Mouse (Mus musculus) spleen, adult 12 weeks (tissue): ENCODE measurements around the gene Casz1.

Source experiments
- DNase-seq: peaks from one replicate; pipeline ENCODE4 v3.0.0; 2022; ENCODE audit warnings: low spot score

Gene Casz1

DNA sequence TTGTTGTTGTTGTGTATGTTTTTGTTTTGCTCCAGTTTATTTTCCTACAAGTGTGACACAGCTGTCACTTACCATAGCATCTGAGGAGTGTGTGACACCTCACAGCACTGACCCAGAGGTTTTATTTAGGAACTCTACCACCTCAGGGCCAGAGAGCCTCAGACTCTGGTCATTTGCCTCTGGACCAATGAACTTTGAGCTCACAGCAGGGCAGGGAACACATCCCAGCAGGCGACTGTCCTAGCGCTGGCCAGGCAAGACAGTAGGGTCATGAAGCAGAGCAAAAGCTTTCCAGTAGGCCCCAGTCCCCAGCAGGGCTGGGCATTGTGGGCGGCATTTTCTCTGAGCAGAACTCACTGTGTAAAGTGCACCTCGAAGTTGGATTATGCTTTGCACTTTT, 1.2 kb upstream of the Casz1 start:
- no peak for DNase-seq

DNA sequence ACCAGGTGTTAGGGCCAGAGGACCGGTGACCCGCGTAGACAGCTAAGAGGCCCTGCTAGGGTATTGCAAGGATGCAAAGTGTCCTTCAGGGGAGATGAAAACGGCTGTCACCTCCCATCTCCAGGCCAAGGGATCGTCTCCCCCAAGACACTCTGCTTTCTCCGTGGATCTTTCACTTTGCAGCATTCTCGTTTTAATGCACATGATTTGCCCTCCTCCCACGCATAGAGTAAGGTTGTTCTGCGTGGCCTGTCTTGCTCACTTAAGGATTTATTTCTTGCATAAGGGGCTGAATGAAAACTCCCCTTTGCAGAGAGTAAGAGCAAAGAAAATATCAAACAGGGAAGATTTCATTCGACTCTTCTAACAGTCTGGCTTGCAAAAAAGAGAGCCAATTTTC, 593 bp upstream of the Casz1 start:
- DNase-seq, result no peak

DNA sequence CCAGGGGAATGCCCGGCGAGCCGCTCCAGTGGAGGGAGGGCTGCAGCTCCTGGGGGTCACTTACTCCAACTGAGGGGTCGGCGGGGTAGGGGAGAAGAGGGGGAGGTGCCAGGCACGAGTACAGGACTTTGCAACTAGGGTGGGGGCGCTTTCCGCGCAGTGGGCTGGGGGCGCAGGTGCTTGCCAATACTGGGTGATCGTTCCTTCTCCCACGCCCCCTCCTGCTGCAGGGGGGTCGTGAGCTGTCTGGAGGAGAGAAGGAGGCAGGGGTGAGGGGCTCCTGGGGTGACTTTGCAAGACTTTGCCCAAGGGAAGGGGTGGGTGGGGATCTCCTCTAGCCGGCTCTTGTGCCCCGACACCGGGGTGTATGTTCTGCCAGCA, 541 bp downstream of the Casz1 start:
- DNase-seq, result no peak

DNA sequence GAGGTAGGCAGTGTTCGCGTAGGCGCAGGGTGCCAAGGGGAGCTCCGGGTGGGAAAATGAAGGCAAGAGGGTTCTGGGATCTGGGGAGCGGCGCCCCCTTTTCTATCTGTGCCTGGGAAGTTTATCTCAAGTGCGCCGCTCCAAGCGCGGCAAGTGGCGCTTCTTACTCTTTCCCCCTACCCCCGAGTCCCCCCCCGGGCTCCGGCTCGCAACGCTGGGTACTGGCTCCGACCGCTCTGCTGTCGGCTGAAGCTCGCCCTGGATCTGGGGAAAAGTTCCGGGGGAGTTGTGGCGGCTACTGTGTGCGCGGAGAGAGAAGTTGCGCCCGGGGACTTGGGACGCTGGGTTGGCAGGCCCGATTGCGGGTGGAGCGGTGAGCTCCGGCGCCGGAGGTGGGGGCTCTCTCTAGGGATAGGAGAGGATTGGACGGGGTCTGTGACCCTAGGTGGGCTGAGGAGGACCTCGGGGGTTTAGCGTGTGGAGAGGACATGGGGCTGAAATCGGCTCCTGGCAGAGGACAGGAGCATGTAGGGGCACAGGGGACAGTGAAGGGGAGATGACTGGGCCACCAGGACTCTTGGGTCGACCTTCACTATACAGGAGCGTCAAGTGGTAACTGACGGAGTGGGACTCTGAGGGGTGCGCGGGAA, 1.1 kb downstream of the Casz1 start:
- DNase-seq, result no peak

GRCm38 (mm10) chr4:148805811-148806747, 1.9 kb downstream of the Casz1 start:
- DNase-seq, result no peak

GRCm38 (mm10) chr4:148806836-148807235, 2.6 kb downstream of the Casz1 start:
- no peak for DNase-seq

DNA sequence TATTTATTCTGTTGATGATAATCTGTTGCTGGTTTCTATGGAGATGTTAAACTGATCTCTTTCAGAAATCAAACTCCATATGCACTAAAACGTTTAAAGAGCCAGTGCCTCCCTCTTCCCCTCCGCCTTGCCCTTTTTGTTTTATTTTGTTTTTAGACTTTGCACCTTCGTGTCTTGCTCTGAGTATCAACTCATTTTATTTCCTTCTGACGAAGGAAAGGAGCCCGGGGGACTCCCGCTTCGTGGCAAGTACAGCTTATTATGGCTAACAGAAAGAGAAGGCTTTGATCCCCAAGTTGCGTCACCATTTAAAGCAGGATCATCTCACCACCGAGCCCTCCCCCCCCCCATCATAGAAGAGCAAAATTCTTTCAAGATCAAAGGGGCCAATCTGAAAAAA, 3.2 kb downstream of the Casz1 start:
- no peak for DNase-seq

- no peak for DNase-seq
Observed at GRCm38 (mm10) chr4:148808839-148809238, 4.6 kb downstream of the Casz1 start.

DNA sequence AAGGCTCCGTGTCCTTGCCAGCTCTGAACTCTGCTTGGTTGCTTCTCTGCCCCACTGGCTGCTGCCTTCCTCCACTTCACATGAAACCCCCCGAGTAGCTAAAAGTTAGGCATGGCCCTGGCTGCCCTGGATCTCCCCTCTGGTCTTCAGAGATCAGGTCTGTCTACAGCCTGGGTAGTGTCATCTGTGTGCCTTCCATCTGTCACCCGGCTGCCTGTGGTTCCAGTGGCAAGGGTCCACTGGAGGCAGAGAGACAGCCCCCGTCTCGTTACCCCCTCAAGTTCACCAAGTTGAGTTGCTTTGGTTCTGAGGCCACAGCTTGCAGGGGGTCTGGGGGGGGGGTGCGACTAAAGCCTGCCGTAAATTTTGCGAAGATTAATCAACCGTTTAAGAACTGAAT, 6.5 kb downstream of the Casz1 start:
- no peak for DNase-seq

GRCm38 (mm10) chr4:148811940-148812339, 7.7 kb downstream of the Casz1 start:
- DNase-seq, result no peak

DNA sequence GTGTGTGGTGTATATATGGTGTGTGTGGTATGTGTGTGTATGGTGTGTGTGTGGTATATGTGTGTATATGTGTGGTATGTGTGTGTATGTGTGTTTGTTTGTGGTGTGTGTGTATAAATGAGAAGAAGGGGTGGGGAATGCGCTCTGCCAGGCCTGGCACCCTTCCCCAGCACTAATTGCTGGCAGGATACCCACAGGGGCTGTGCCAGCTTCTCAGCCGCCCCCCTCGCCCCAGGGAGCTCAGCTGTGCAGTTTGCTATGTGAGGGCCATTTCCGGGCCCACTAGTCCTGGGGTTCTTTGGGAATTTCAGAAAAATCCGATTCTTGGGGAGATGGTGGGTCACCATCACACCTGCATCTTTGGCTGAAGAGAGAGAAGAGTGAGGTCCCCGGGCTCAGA, 9.0 kb downstream of the Casz1 start:
- no peak for DNase-seq

DNA sequence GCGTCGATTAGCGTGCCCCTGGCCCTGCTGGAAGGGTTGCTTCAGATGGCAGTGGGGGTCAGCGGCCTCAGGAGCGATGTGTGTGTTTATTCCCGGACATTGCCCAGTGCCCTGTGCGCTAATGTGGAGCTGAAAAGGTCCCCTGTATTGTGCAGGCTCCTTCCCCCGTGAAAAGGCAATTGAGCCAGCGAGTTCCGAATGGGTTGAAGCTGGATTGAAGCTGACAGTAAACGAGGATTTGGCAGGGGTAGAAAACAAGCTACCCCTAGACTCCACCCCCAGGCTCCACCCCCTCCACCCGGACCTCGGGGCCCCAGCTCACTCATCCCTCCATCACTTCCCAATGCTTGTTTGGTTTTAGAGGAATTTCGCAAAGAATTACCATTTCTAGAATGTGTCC, 12.3 kb downstream of the Casz1 start:
- DNase-seq, result no peak

- no peak for DNase-seq
Observed at GRCm38 (mm10) chr4:148818161-148818560, 13.9 kb downstream of the Casz1 start.

- DNase-seq, result no peak
Observed at GRCm38 (mm10) chr4:148820171-148820570, 15.9 kb downstream of the Casz1 start.

- DNase-seq, result no peak
Observed at GRCm38 (mm10) chr4:148823281-148823680, 19.1 kb downstream of the Casz1 start.

DNA sequence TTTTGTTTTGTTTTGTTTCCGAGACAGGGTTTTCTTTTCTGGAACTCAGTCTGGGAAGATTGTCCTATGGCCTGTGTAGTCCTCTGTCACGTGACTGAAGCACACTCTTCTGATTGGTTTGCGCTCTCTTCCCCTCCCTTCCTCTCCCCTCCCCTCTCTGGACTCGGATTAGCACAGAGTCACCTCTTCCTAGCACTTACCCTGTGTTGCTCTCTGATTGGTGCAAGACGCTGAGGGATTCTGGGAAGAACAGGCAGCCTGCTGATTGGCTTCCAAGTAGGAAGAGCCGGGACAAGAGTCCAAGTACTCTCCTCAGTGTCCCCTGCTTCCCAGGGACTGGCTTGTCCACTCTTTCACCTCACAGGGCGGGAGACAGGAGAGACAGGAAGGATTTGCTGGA, 26.1 kb downstream of the Casz1 start:
- no peak for DNase-seq

- no peak for DNase-seq
Observed at GRCm38 (mm10) chr4:148833245-148833990, 29.2 kb downstream of the Casz1 start.

DNA sequence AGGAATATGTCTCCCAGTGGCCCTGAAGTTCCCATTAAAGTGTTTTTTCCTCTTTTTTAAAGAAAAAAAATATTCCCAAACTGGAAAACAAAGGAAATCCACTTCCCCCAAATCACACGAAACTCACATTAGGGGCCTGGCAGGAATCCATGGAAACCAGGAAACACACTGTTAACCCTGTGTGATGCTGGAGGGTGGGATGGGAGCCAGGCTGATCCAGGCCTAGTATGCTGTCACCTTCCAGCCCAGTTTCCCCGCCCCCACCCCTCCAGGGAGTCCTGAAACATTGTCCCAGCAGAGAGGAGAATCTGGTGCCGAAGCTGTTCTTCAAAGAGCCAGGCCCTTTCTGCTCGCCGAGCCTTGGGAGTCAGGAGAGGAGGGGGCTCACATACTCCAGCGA, 32.2 kb downstream of the Casz1 start:
- DNase-seq, result no peak

DNA sequence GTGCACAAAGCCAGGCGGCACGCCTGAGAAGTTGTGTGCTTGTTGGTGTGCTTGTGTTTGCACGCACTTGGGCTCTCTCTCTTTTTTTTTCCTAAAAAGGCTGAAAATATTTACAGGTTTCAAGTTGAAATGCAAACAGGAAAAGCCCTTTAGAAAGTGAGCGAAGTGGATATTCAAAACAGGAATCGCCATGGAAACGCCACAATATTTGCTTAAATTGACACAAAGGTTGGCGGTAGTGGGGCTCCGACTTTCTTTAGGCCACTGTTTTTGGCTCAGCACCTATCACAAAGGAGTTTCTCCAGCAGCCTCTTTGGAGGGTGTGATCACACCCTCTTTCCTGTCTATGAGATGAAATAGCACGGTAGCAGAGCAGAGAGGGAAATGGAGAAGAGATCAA, 32.8 kb downstream of the Casz1 start:
- DNase-seq, result no peak

- DNase-seq, result no peak
Observed at GRCm38 (mm10) chr4:148837644-148838043, 33.4 kb downstream of the Casz1 start.

DNA sequence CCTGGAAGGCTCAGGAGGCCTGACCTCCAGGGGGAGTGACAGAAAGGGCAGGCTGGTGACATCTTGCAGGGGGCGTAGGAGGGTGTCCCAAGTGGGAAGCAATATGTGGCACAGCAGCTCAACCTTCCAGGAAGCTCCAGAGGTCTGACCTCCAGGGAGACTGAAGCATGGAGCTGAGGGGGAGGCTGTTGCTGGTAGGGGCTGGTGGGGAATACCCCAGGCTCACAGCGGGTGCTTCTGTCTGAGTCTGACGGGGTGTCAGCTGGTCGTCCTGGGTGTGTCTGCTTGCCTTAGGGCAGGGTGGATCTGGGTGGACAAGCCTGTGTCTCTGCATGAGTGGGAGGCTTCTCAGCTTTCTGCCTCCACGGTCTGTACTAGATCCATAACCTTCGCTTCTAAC, 38.1 kb downstream of the Casz1 start:
- no peak for DNase-seq

DNA sequence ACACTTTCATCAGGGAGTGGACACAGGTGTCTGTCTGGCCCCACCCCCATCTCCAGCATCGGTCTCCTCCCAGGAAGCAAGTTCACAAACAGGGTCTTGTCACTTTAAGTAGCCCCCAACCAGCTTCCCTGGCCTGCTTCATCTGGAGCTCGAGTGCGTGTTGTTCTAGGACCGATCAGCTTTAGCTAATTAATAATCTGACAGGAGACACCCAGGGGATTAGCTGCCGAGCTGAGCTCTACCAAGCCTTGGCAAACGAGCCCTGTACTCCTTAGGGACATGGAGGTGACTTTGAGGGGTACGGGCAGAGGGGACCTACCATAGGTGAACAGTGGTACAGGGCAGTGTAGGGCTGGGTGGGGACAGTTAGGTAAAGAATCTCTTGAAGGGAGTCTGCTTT, 40.7 kb downstream of the Casz1 start:
- no peak for DNase-seq

- no peak for DNase-seq
Observed at GRCm38 (mm10) chr4:148846203-148846602, 42.0 kb downstream of the Casz1 start.
